Mouse (Mus musculus) adrenal gland, postnatal 10 days (tissue): ENCODE measurements around the gene Itpk1. TPM values are rescaled to one million over a fixed set of nuclear protein-coding genes. Genes with fewer than 3 reads are reported as not detected.

Source experiments
- DNase-seq: peaks from one replicate; pipeline ENCODE4 v3.0.0; 2021; ENCODE audit warnings: mixed read lengths
- total RNA-seq, 2 experiments: library from RNA; stranded (reverse); gene quantifications; 2 replicates each; pipeline ENCODE4 v1.2.3; 2021

The Itpk1 gene
- total RNA-seq, 2 experiments from 2014 or later: 98.3 to 99.2 TPM

- DNase-seq: no peak
Observed at GRCm38 (mm10) chr12:102590711-102591360, 113.9 kb downstream of the Itpk1 start.

- no peak for DNase-seq
Observed at GRCm38 (mm10) chr12:102587106-102587505, 117.6 kb downstream of the Itpk1 start.

- no peak for DNase-seq
Observed at GRCm38 (mm10) chr12:102586286-102586881, 118.3 kb downstream of the Itpk1 start.

GRCm38 (mm10) chr12:102585390-102585789 lies 119.3 kb downstream of the Itpk1 start:
- DNase-seq: no peak

- DNase-seq: no peak
Observed at GRCm38 (mm10) chr12:102582441-102582840, 122.3 kb downstream of the Itpk1 start.

GRCm38 (mm10) chr12:102581579-102582196 lies 123.0 kb downstream of the Itpk1 start:
- DNase-seq: no peak

GRCm38 (mm10) chr12:102579041-102579440 lies 125.7 kb downstream of the Itpk1 start:
- peak; percentile 92 for DNase-seq

- no peak for DNase-seq
Observed at GRCm38 (mm10) chr12:102576659-102577398, 127.9 kb downstream of the Itpk1 start.

- no peak for DNase-seq
Observed at GRCm38 (mm10) chr12:102575541-102576329, 129.0 kb downstream of the Itpk1 start.

- DNase-seq: no peak
Observed at GRCm38 (mm10) chr12:102573036-102573435, 131.7 kb downstream of the Itpk1 start.

- no peak for DNase-seq
Observed at GRCm38 (mm10) chr12:102571666-102572065, 133.1 kb downstream of the Itpk1 start.

- peak; percentile 41 for DNase-seq
Observed at GRCm38 (mm10) chr12:102570734-102571133, 134.0 kb downstream of the Itpk1 start.

- DNase-seq: no peak
Observed at GRCm38 (mm10) chr12:102570111-102570510, 134.6 kb downstream of the Itpk1 start.

GRCm38 (mm10) chr12:102568219-102568618 lies 136.5 kb downstream of the Itpk1 start:
- DNase-seq: no peak

- no peak for DNase-seq
Observed at GRCm38 (mm10) chr12:102566951-102567350, 137.8 kb downstream of the Itpk1 start.

GRCm38 (mm10) chr12:102565086-102565485 lies 139.6 kb downstream of the Itpk1 start:
- no peak for DNase-seq

- DNase-seq: no peak
Observed at GRCm38 (mm10) chr12:102557372-102557771, 147.4 kb downstream of the Itpk1 start.

- peak; percentile 29 for DNase-seq
Observed at GRCm38 (mm10) chr12:102555850-102556249, 148.9 kb downstream of the Itpk1 start.

GRCm38 (mm10) chr12:102554721-102555516 lies 149.8 kb downstream of the Itpk1 start, which contains the start of gene Chga:
Chga (plus strand) TSS chr12:102554969.
- peak; percentile 90 for DNase-seq

GRCm38 (mm10) chr12:102553705-102554275 lies 150.9 kb downstream of the Itpk1 start:
- DNase-seq: peak; percentile 17

GRCm38 (mm10) chr12:102552001-102552400 lies 152.7 kb downstream of the Itpk1 start:
- DNase-seq: no peak
